Mouse (Mus musculus) left cerebral cortex, postnatal 14 days (tissue): Measurements from ENCODE around the gene Pdcd5. TPM values are rescaled to one million over a fixed set of nuclear protein-coding genes. Genes with fewer than 3 reads are reported as not detected.

Experiments used
- DNase-seq, 2 experiments: peaks; one replicate each; pipeline ENCODE4 v3.0.0; 2021 to 2022; ENCODE audit warnings: low spot score in 2 of 2, mixed read lengths in 1 of 2
- intact Hi-C: fragments of 180-260 bp; cut with DNase I; formaldehyde crosslinking; loops from one replicate; pipeline ENCODE4 v1.15.1; 2025
- long read RNA-seq, 2 experiments: library from polyadenylated mRNA; stranded (forward); transcript quantifications; one replicate each; pipeline ENCODE4 v2.0.0; 2021
- total RNA-seq, 2 experiments: library from RNA; stranded (reverse); gene quantifications; 2 replicates each; pipeline ENCODE4 v1.2.3; 2021

Gene Pdcd5
- total RNA-seq: 10 to 100 TPM; 88.7 to 89.2 TPM
- long read RNA-seq, experiment 1, transcript Pdcd5-201 (6 exons, 684 nt): major isoform, 40 of 50 reads
- long read RNA-seq, experiment 1, partial matches to known transcripts: 2 of 50 reads
- long read RNA-seq, experiment 1, other reads (novel, unspliced or antisense): 5 of 50 reads
- long read RNA-seq, experiment 2, transcript Pdcd5-201 (6 exons, 684 nt): major isoform, 36 of 42 reads
- long read RNA-seq, experiment 2, partial matches to known transcripts: 1 of 42 reads
- long read RNA-seq, experiment 2, other reads (novel, unspliced or antisense): 4 of 42 reads

GRCm38 (mm10) chr7:35647101-35647698 lies at the start of gene Pdcd5:
Gene Pdcd5 (minus strand): TSS chr7:35647521.
- peak; percentile 98 to 99 for DNase-seq
- intact Hi-C loops: no loop called here

GRCm38 (mm10) chr7:35692641-35693040 lies 45.3 kb upstream of the Pdcd5 start:
- intact Hi-C loops: no loop called here
- DNase-seq: no peak

- no peak for DNase-seq
Observed at GRCm38 (mm10) chr7:35692117-35692516, 44.8 kb upstream of the Pdcd5 start.

GRCm38 (mm10) chr7:35688781-35689349 lies 41.5 kb upstream of the Pdcd5 start:
- no peak for DNase-seq
- intact Hi-C loops: loop anchor here (5.0 kb wide), 1 partner anchor 53 kb away; no protein-coding TSS in a partner anchor

More at GRCm38 (mm10) chr7:35692117-35692516, 44.8 kb upstream of the Pdcd5 start:
- intact Hi-C loops: no loop called here

- intact Hi-C loops: loop anchor here (5.0 kb wide), 1 partner anchor 54 kb away; no protein-coding TSS in a partner anchor
Observed at GRCm38 (mm10) chr7:35688276-35688675, 41.0 kb upstream of the Pdcd5 start.

GRCm38 (mm10) chr7:35687229-35687628 lies 39.9 kb upstream of the Pdcd5 start:
- no peak for DNase-seq
- intact Hi-C loops: loop anchor here (5.0 kb wide), 1 partner anchor 55 kb away; no protein-coding TSS in a partner anchor

More at GRCm38 (mm10) chr7:35688276-35688675, 41.0 kb upstream of the Pdcd5 start:
- DNase-seq: no peak

- DNase-seq: peak in 1 of 2 experiments; percentile 61
- intact Hi-C loops: loop anchor here (5.0 kb wide), 1 partner anchor 56 kb away; no protein-coding TSS in a partner anchor
Observed at GRCm38 (mm10) chr7:35686756-35687155, 39.4 kb upstream of the Pdcd5 start.

GRCm38 (mm10) chr7:35686216-35686615 lies 38.9 kb upstream of the Pdcd5 start:
- DNase-seq: no peak
- intact Hi-C loops: loop anchor here (5.0 kb wide), 1 partner anchor 56 kb away; no protein-coding TSS in a partner anchor

GRCm38 (mm10) chr7:35683409-35684122 lies 36.2 kb upstream of the Pdcd5 start:
- intact Hi-C loops: no loop called here
- no peak for DNase-seq

- intact Hi-C loops: no loop called here
- no peak for DNase-seq
Observed at GRCm38 (mm10) chr7:35681559-35681958, 34.2 kb upstream of the Pdcd5 start.

GRCm38 (mm10) chr7:35678976-35679375 lies 31.7 kb upstream of the Pdcd5 start:
- DNase-seq: no peak
- intact Hi-C loops: no loop called here

- intact Hi-C loops: no loop called here
- no peak for DNase-seq
Observed at GRCm38 (mm10) chr7:35668066-35669041, 21.0 kb upstream of the Pdcd5 start.

GRCm38 (mm10) chr7:35663790-35664376 lies 16.6 kb upstream of the Pdcd5 start:
- DNase-seq: no peak
- intact Hi-C loops: no loop called here

GRCm38 (mm10) chr7:35659173-35659572 lies 11.9 kb upstream of the Pdcd5 start:
- intact Hi-C loops: no loop called here
- no peak for DNase-seq

- DNase-seq: no peak
- intact Hi-C loops: no loop called here
Observed at GRCm38 (mm10) chr7:35657829-35658228, 10.5 kb upstream of the Pdcd5 start.

- DNase-seq: peak in 1 of 2 experiments; percentile 28
- intact Hi-C loops: loop anchor here (2.0 to 5.0 kb wide), 2 partner anchors 101 to 1707 kb away; partner anchors contain the start of gene Dpy19l3
Observed at GRCm38 (mm10) chr7:35651583-35652270, 4.4 kb upstream of the Pdcd5 start.

GRCm38 (mm10) chr7:35650716-35651410 lies 3.5 kb upstream of the Pdcd5 start:
- DNase-seq: peak; percentile 70 to 72
- intact Hi-C loops: loop anchor here (2.0 to 5.0 kb wide), 2 partner anchors 101 to 1708 kb away; partner anchors contain the start of gene Dpy19l3
